Mouse (Mus musculus) megakaryocyte, embryonic 14.5 days (primary cell): ENCODE measurements at regions not wholly inside any gene's neighbourhood (a gene's known extent, or its start where the extent isn't known, plus 50 kb on each side); places are given as distances from the start of the nearest gene placed in this dataset.

ENCODE experiments used
- FLI1 ChIP-seq: IDR thresholded peaks from 2 replicates; pipeline ENCODE4 v1.6.1; 2012; ENCODE audit warnings: low read length, inconsistent platforms, mixed read lengths
- GATA1 ChIP-seq: IDR thresholded peaks from 3 replicates; pipeline ENCODE4 v1.6.1; 2012; ENCODE audit warnings: mixed read lengths, low read length, inconsistent platforms, borderline replicate concordance

DNA sequence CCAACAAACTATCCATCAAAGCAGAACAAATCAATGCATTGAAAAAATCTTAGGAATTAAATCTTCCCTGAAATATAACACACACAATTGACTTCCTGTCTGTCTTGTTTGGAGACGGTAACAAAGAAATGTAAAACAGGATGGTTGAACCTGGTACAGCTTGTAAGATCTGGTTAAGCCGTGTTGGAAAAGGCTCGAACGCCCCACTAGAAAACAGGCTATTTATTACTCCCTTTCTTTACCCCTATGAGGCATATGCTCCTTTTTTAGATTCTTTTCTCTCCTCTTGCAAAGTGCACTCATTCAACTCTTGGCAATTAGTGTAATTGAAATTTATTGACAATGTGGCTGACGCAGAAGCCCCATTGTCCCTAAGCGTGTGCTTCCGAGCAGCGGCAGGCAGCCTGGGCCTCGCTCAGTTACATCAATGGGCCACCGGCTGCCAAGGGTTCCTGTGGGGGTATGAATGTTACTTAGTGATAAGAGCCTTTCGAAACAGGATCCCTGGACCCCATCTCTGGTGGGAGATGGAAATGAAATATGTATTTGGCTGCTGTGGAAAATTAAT lies 297.2 kb upstream of the Adamts16 start:
- TF ChIP-seq FLI1, result no peak
- no peak for TF ChIP-seq GATA1
